10 mouse cellular contexts compared by ENCODE assay signal in genomic region chr7:131746752-131747151, GRCm38 (mm10).
A peak's percentile ranks its signal among the peaks of the same experiment; 100 is the strongest.
DNase-seq lines count a peak whose midpoint lies in the region; TF ChIP-seq lines count a peak whose summit lies in the region.
"Had no signal": no experiment of that assay in that cellular context is flagged by ENCODE, and none has a peak within 500 bp of the region (broad histone marks: within the 10 kb centered on the region; RNA-seq: fewer than 3 reads in every experiment).

No protein-coding gene starts in this region.

- peak; percentile 58 for TF ChIP-seq CTCF in left cerebral cortex, adult 2 months (IDR thresholded peaks at IDR 0.05)
- peak; percentile 45; the same call in 1 of the 2 replicates for TF ChIP-seq CTCF in brain, embryonic 14.5 days (IDR thresholded peaks at IDR 0.05; ENCODE audit: borderline replicate concordance, extremely low read depth, insufficient read depth, insufficient read length)

- DNase-seq in left cerebral cortex, adult 2 months (ENCODE audit: extremely low spot score in 1 of 2, low spot score in 2 of 2): no peak
- no peak for DNase-seq in left cerebral cortex, adult 8-10 months (ENCODE audit: low spot score in 2 of 2)
- peak; percentile 27 for DNase-seq in Muller cell, postnatal 12 days (ENCODE audit: inconsistent ontology term)
- peak; percentile 74 for DNase-seq in brain, embryonic 14.5 days (ENCODE audit: low read depth)
- DNase-seq in layer of hippocampus, adult 9-11 months: peak; percentile 4
- no peak for DNase-seq in thymus, postnatal 14 days
- DNase-seq in heart, adult 11 months: no peak
- no peak for DNase-seq in kidney, adult 8-10 months

- no peak overlapping the region for H3K27ac ChIP-seq in left cerebral cortex, adult 2 months
- H3K27ac ChIP-seq: liver, embryonic 14.5 days had no signal

- TF ChIP-seq POLR2A in brain, embryonic 14.5 days (IDR thresholded peaks at IDR 0.05; ENCODE audit: borderline replicate concordance, extremely low read depth, insufficient read depth, insufficient read length, poor library complexity, severe bottlenecking): no peak

- H3K4me3 ChIP-seq in left cerebral cortex, adult 2 months: no peak overlapping the region
- H3K4me3 ChIP-seq: myocyte had no signal

- intact Hi-C loops in left cerebral cortex, adult 2 months (cut with DNase I): loop anchor here (2.0 to 10.0 kb wide), 5 partner anchors 136 to 314 kb away; no protein-coding TSS in a partner anchor

Comparison
In these comparisons a context has a peak if more than half of its experiments do, and no peak if none do; other contexts are left out.
1. DNase-seq: peak in Muller cell, postnatal 12 days (single experiment), brain, embryonic 14.5 days (single experiment) and layer of hippocampus, adult 9-11 months (single experiment); none in left cerebral cortex, adult 2 months (0 of 2), left cerebral cortex, adult 8-10 months (0 of 2), thymus, postnatal 14 days (single experiment), heart, adult 11 months (single experiment) and kidney, adult 8-10 months (0 of 2).